Mouse (Mus musculus): ENCODE measurements around the gene Ccdc88b.

GRCm38 (mm10) chr19:6907094-6907493, 49.1 kb upstream of the Ccdc88b start:
- TF ChIP-seq CTCF (IDR thresholded peaks at IDR 0.05; ENCODE audit: control insufficient read depth, insufficient read depth, insufficient read length): no peak
- no peak for TF ChIP-seq USF1 (IDR thresholded peaks at IDR 0.05; ENCODE audit: low read depth)
